ENCODE assay signal across 7 mouse cellular contexts in genomic region chr8:111940171-111941100, GRCm38 (mm10). TPM values are rescaled to one million over a fixed set of nuclear protein-coding genes. Genes with fewer than 3 reads are reported as not detected.
DNase-seq lines count a peak whose midpoint lies in the region; ATAC-seq lines count a peak whose summit lies in the region.

Gene Gabarapl2, plus strand, starts transcription at chr8:111940703.

- peak within 1 kb of the TSS; percentile 99 for H3K4me3 ChIP-seq in embryonic facial prominence, embryonic 12.5 days
- H3K4me3 ChIP-seq in limb, embryonic 11.5 days (ENCODE audit: low read depth, low read length), result peak within 1 kb of the TSS; percentile 78
- peak within 1 kb of the TSS; percentile 99 for H3K4me3 ChIP-seq in midbrain, embryonic 14.5 days (replicated peaks; ENCODE audit: low read depth, low read length)

- no peaks in the 10 kb centered on the region for H3K9me3 ChIP-seq in embryonic facial prominence, embryonic 12.5 days
- H3K9me3 ChIP-seq in limb, embryonic 11.5 days (ENCODE audit: control insufficient read depth, low read length), result no peaks in the 10 kb centered on the region
- H3K9me3 ChIP-seq in midbrain, embryonic 14.5 days (ENCODE audit: control insufficient read depth, low read length), result no peaks in the 10 kb centered on the region

- under 1% methylated on average over 65 of the region's 65 CpGs for WGBS in embryonic facial prominence, embryonic 12.5 days
- WGBS in limb, embryonic 11.5 days, result under 1% methylated on average over 65 of the region's 65 CpGs
- under 1% methylated on average over 62 of the region's 65 CpGs for WGBS in midbrain, embryonic 14.5 days

- H3K9ac ChIP-seq in embryonic facial prominence, embryonic 12.5 days, result peak within 1 kb of the TSS; percentile 79
- H3K9ac ChIP-seq in limb, embryonic 11.5 days (ENCODE audit: low read length), result peak within 1 kb of the TSS; percentile 61
- H3K9ac ChIP-seq in midbrain, embryonic 14.5 days (replicated peaks; ENCODE audit: low read length), result peak within 1 kb of the TSS; percentile 89

- no peaks in the 10 kb centered on the region for H3K27me3 ChIP-seq in embryonic facial prominence, embryonic 12.5 days
- H3K27me3 ChIP-seq in limb, embryonic 11.5 days (ENCODE audit: control insufficient read depth, insufficient read depth, low read length), result no peaks in the 10 kb centered on the region
- no peaks in the 10 kb centered on the region for H3K27me3 ChIP-seq in midbrain, embryonic 14.5 days (ENCODE audit: control insufficient read depth, insufficient read depth, low read length)

- H3K4me2 ChIP-seq in embryonic facial prominence, embryonic 12.5 days (replicated peaks), result peak within 1 kb of the TSS; percentile 96
- peak within 1 kb of the TSS; percentile 92 for H3K4me2 ChIP-seq in limb, embryonic 11.5 days (ENCODE audit: low read depth, severe bottlenecking)
- H3K4me2 ChIP-seq in midbrain, embryonic 14.5 days (ENCODE audit: low read length), result peak within 1 kb of the TSS; percentile 91

- peak within 1 kb of the TSS; percentile 57; the same call in 1 of the 2 replicates for H3K27ac ChIP-seq in embryonic facial prominence, embryonic 12.5 days
- 0 out of 2 replicates have a peak within 1 kb of the TSS, but pooled peaks have one; percentile 62 for H3K27ac ChIP-seq in limb, embryonic 11.5 days (replicated peaks; ENCODE audit: low read depth, low read length)
- H3K27ac ChIP-seq in midbrain, embryonic 14.5 days (replicated peaks; ENCODE audit: low read depth, low read length), result peak within 1 kb of the TSS; percentile 70

- ATAC-seq in embryonic facial prominence, embryonic 12.5 days (ENCODE audit: insufficient number of reproducible peaks, insufficient read depth, low FRiP score, low TSS enrichment), result peak; percentile 97
- peak; percentile 97 for ATAC-seq in limb, embryonic 11.5 days (ENCODE audit: insufficient number of reproducible peaks, low FRiP score, low TSS enrichment, low read depth)
- ATAC-seq in midbrain, embryonic 14.5 days (ENCODE audit: low FRiP score, low TSS enrichment), result peak; percentile 99

- peaks cover 27% of the 10 kb centered on the region for H3K36me3 ChIP-seq in embryonic facial prominence, embryonic 12.5 days
- peaks cover 2% of the 10 kb centered on the region; the same call in 1 of the 2 replicates for H3K36me3 ChIP-seq in limb, embryonic 11.5 days (ENCODE audit: control insufficient read depth, insufficient read depth, low read length)
- H3K36me3 ChIP-seq in midbrain, embryonic 14.5 days (ENCODE audit: control insufficient read depth, insufficient read depth, low read length), result peaks cover 29% of the 10 kb centered on the region

- DNase-seq in adrenal gland, postnatal 25 days, result peak; percentile 98
- DNase-seq in heart, adult 11 months, result peak; percentile 100
- DNase-seq in kidney, adult 18-20 months, result peak; percentile 98
- DNase-seq in limb, embryonic 11.5 days (ENCODE audit: low spot score), result peak; percentile 97
- peak; percentile 100 for DNase-seq in midbrain, embryonic 14.5 days
- peak; percentile 89 to 97 for DNase-seq in spleen, adult 18-20 months

- peaks cover 12% of the 10 kb centered on the region for H3K4me1 ChIP-seq in embryonic facial prominence, embryonic 12.5 days
- peaks cover 9% of the 10 kb centered on the region for H3K4me1 ChIP-seq in limb, embryonic 11.5 days (ENCODE audit: control insufficient read depth, insufficient read depth, low read length)
- H3K4me1 ChIP-seq in midbrain, embryonic 14.5 days (ENCODE audit: control insufficient read depth, insufficient read depth, low read length), result peaks cover 14% of the 10 kb centered on the region

RNA-seq across cellular contexts. Expression of gene Gabarapl2, which starts in this region (rescaled TPM):
- total RNA-seq in adrenal gland, postnatal 25 days (2021), result 127 and 172 TPM in 2 replicates
- 175 and 183 TPM in 2 replicates for polyA plus RNA-seq in embryonic facial prominence, embryonic 12.5 days (2016; fragmentation: Nextera tagmentation; extraction: Ambion mirVana)
- polyA plus RNA-seq in limb, embryonic 11.5 days (2014; fragmentation: Nextera tagmentation; extraction: Ambion mirVana), result 179 and 182 TPM in 2 replicates
- 490 and 510 TPM in 2 replicates for polyA plus RNA-seq in midbrain, embryonic 14.5 days (2014; fragmentation: Nextera tagmentation; extraction: Ambion mirVana)

Comparison
In these comparisons a context has a peak if more than half of its experiments do, and no peak if none do; other contexts are left out.
1. Peak in every context shown above with its lines: DNase-seq, ATAC-seq, H3K4me3 ChIP-seq and H3K27ac ChIP-seq.